Mouse (Mus musculus): Measurements from ENCODE around the gene Dync1i1. TPM values are rescaled to one million over a fixed set of nuclear protein-coding genes. Genes with fewer than 3 reads are reported as not detected.

Dync1i1 gene
- polyA plus RNA-seq, 1 experiment from 2014 or later = 17.1 TPM

DNA sequence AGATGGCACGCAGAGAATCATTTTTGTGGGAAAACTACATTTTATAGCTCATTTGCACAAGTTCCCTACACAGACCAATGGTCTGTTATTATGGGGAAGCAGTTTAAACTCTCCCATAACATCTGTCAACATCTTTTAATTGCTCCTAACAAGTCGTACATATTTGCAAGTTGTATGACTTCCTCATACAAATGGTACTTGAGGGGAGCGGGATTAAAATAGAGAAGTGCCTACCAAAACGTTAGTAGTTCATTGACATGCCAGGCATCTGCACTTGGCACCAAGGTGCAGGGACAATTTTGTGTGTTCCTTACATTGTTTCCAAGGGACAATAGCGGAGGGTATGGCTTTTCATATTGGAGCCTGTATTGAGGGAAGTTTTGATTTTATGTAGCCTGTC, 140.7 kb downstream of the Dync1i1 start:
- Histone ChIP-seq H3K36me3 (ENCODE audit: poor library complexity, severe bottlenecking) (no peaks in the 10 kb centered on the region), H3K27me3 (no peaks in the 10 kb centered on the region), H3K9me3 (replicated peaks) (no peaks in the 10 kb centered on the region), H3K4me3 (no peak overlapping the region), H3K4me1 (no peaks in the 10 kb centered on the region), H3K27ac (no peak overlapping the region), H3K9ac (no peak overlapping the region), H3K4me2 (no peak overlapping the region)
- no peak for ATAC-seq
- WGBS = 86% methylated on average over 5 of the region's 5 CpGs

DNA sequence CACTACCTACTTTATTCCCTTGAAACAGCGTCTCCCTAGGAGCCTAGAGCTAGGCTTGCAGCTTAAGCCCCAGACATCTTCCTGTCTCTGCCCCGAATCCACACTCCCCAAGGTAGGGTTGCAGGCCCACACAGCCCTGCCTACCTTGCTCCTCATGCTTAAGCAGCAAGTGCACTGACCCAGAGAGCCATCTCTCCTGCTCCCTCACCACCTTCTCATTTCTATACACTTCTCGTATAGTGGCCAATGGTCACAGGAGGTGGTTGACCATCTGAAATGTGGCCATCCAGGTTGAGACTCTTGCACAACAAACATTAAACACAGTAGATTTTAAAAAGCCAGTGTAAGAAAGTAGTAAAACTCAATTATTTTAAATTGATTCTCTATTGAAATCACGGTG, 141.8 kb downstream of the Dync1i1 start:
- Histone ChIP-seq H3K36me3 (ENCODE audit: poor library complexity, severe bottlenecking) (no peaks in the 10 kb centered on the region), H3K4me3 (no peak overlapping the region), H3K9ac (no peak overlapping the region), H3K27me3 (no peaks in the 10 kb centered on the region), H3K4me2 (no peak overlapping the region), H3K4me1 (no peaks in the 10 kb centered on the region), H3K27ac (no peak overlapping the region), H3K9me3 (replicated peaks) (no peaks in the 10 kb centered on the region)
- WGBS = 91% methylated on average over 4 of the region's 4 CpGs
- no peak for ATAC-seq

DNA sequence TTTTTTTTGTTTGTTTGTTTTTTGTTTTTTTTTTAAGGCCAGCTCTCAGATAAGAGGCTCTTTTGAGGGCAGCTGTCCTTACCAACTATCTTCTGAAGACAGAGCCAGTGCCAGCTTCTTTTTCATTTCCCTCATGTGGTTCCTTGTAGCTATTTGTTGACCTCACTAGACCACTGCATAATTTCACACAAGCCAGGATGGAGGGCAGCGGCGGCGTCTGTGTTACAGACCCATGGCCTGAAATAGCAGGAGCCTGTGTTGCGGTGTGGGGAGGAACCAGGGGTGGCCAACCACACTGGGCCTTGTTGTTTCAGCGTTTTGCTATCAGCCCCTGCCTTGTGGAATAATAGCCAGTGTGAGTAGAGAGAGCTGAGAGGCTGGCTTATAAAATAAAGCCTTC, 145.6 kb downstream of the Dync1i1 start:
- Histone ChIP-seq H3K4me1 (no peaks in the 10 kb centered on the region), H3K4me2 (no peak overlapping the region), H3K27ac (no peak overlapping the region), H3K27me3 (no peaks in the 10 kb centered on the region), H3K4me3 (no peak overlapping the region), H3K9me3 (replicated peaks) (no peaks in the 10 kb centered on the region), H3K9ac (no peak overlapping the region), H3K36me3 (ENCODE audit: poor library complexity, severe bottlenecking) (no peaks in the 10 kb centered on the region)
- 82% methylated on average over 5 of the region's 5 CpGs for WGBS
- no peak for ATAC-seq

DNA sequence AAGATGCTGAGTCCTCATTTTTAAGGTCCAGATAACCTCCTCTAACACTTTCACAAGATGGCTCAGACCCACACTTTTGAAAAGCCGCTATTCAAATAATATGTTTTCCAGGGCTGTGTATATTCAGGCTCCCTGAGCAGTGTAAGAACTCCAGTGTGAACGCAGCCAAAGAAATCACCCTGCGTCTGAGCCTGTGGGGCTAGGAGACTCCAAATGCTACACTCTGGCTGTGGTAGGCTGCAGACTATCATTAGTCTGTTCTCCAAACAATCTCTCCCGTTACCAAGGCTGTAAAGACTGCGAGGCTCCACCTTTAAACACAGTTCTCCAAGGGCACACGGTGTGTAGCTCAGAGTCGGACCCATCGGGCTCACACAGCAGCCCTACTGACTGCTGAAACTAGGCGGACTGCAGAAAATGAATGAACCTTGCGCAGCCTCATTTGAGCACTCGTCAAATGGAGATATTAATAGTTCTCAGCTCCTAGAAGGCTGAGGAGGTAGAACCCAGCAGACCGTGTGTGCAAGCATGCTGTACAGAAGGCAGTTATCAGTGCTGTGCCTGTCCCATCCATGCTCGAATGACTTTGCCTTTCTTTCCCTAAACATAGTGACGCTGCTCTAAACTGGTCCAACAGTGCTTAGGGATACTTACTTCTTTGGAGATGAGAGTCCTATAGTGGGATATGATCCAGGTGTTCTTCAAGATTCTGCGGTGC, 146.3 kb downstream of the Dync1i1 start:
- Histone ChIP-seq H3K4me3 (no peak overlapping the region), H3K4me1 (no peaks in the 10 kb centered on the region), H3K27ac (no peak overlapping the region), H3K27me3 (no peaks in the 10 kb centered on the region), H3K4me2 (no peak overlapping the region), H3K9ac (no peak overlapping the region), H3K36me3 (ENCODE audit: poor library complexity, severe bottlenecking) (no peaks in the 10 kb centered on the region), H3K9me3 (replicated peaks) (no peaks in the 10 kb centered on the region)
- ATAC-seq = no peak
- whole genome bisulfite sequencing = 83% methylated on average over 15 of the region's 15 CpGs

DNA sequence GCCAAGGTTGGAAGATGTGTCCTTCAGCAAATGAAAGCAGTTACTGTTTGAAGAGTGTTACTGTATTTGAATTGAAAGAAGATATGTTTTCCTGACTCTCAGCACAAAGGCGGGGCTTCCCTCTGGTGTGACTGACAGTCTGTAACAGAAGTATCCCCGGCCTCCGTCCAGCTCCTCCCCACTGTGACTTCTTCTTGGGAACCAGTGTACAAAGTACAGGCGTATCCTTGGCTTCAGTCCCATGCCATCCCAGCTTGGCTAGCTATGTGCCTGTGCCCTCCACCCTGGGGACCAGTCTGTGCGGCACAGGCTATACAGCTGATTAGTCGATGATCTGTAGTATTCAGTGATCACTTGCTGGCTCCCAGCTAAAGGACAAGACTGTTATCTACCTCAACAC, 163.9 kb downstream of the Dync1i1 start:
- H3K4me3 ChIP-seq = no peak overlapping the region
- no peak overlapping the region for H3K27ac ChIP-seq
- ATAC-seq = no peak
- no peaks in the 10 kb centered on the region for H3K4me1 ChIP-seq
- H3K36me3 ChIP-seq (ENCODE audit: poor library complexity, severe bottlenecking) = no peaks in the 10 kb centered on the region
- no peaks in the 10 kb centered on the region for H3K9me3 ChIP-seq (replicated peaks)
- no peak overlapping the region for H3K4me2 ChIP-seq
- H3K27me3 ChIP-seq = no peaks in the 10 kb centered on the region
- H3K9ac ChIP-seq = no peak overlapping the region
- 84% methylated on average over 6 of the region's 6 CpGs for WGBS

DNA sequence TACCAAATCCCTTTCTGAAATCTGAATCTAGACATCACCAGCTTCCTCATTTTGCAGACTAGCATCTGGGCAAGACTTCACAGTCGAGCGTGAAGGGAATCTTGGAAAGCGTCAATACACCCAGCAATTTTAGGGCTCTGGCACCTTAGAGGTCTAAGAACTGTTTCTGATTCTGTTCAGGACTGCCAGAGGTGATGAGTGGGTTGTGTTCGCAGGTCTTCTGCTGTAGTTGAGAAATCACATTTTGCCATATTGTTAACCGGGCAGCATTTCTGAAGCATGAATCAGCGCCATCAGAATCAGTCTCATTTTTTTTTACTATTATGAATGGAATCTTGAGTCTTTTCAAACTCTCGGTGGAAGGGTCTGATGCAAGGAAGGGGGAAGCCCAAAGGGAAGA, 185.9 kb downstream of the Dync1i1 start:
- Histone ChIP-seq H3K9me3 (replicated peaks) (no peaks in the 10 kb centered on the region), H3K4me1 (no peaks in the 10 kb centered on the region), H3K27me3 (no peaks in the 10 kb centered on the region), H3K27ac (no peak overlapping the region), H3K4me2 (no peak overlapping the region), H3K36me3 (ENCODE audit: poor library complexity, severe bottlenecking) (no peaks in the 10 kb centered on the region), H3K9ac (no peak overlapping the region), H3K4me3 (no peak overlapping the region)
- no peak for ATAC-seq
- whole genome bisulfite sequencing = 77% methylated on average over 7 of the region's 7 CpGs

DNA sequence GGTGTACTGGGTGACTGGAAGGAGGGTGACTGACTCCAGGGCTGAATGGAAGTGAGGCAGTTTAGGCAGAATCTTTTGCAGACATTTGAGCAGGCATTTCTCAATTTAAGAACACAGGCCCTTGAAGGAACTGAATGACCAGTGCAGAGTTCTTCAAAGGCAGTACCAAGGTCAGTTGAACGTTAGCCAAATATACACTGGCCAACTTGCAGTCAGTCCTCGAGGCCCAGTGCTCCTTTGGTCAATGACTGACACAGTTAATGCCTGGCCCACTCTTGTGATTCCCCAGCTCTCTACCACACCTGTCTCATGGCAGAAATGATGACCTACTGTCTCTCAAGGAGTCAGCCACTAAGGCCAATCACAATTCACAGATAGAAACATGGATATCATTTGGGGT, 189.6 kb downstream of the Dync1i1 start:
- Histone ChIP-seq H3K9me3 (replicated peaks) (no peaks in the 10 kb centered on the region), H3K36me3 (ENCODE audit: poor library complexity, severe bottlenecking) (no peaks in the 10 kb centered on the region), H3K4me1 (no peaks in the 10 kb centered on the region), H3K4me2 (no peak overlapping the region), H3K9ac (no peak overlapping the region), H3K27ac (no peak overlapping the region), H3K4me3 (no peak overlapping the region), H3K27me3 (no peaks in the 10 kb centered on the region)
- 92% methylated on average over 2 of the region's 2 CpGs for WGBS
- no peak for ATAC-seq

DNA sequence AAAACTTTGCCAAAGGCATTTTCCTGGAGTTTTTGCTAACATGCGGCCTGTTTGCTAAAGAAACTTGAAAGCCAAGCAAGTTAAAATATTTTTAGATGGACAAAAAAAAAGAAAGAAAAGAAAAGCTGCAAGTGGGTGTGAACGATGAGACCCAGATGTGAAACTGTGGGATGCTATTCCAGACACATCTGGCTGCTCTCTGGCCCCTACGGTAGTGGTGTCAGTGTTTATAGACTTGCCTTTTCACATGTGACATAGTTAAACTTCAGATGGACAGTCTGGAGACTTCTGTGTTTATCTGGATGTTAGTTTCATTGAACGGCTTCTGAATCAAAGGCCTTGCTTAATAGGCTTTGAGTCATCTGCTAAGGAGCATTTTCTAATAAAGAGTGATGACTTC, 195.2 kb downstream of the Dync1i1 start:
- no peaks in the 10 kb centered on the region for H3K9me3 ChIP-seq (replicated peaks)
- no peaks in the 10 kb centered on the region for H3K36me3 ChIP-seq (ENCODE audit: poor library complexity, severe bottlenecking)
- H3K4me1 ChIP-seq = no peaks in the 10 kb centered on the region
- H3K4me3 ChIP-seq = no peak overlapping the region
- H3K4me2 ChIP-seq = no peak overlapping the region
- H3K27me3 ChIP-seq = no peaks in the 10 kb centered on the region
- H3K27ac ChIP-seq = no peak overlapping the region
- H3K9ac ChIP-seq = no peak overlapping the region
- no peak for ATAC-seq
- 90% methylated on average over 4 of the region's 4 CpGs for WGBS

DNA sequence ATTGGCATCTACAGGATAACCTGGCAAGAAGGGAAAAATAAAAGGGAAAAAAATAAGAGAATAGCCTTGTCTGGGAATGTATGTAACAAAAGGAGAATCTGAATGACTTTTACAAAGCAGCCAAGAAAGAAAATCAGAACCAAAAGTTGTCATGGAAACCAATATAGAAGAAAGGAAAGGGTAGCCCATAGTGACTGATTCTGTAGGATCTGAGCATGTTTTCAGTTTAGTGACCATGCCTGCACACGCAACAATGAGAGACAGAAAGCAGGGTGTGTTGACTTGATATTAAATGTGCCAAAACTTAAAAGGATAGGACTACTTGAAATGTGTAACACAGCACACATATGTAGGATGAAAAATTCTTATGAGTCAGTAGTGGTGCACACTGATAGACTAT, 197.2 kb downstream of the Dync1i1 start:
- WGBS = 32% methylated on average over 1 of the region's 1 CpGs
- H3K4me1 ChIP-seq = no peaks in the 10 kb centered on the region
- no peak overlapping the region for H3K27ac ChIP-seq
- no peak overlapping the region for H3K4me2 ChIP-seq
- no peak overlapping the region for H3K9ac ChIP-seq
- no peak overlapping the region for H3K4me3 ChIP-seq
- no peaks in the 10 kb centered on the region for H3K36me3 ChIP-seq (ENCODE audit: poor library complexity, severe bottlenecking)
- no peaks in the 10 kb centered on the region for H3K9me3 ChIP-seq (replicated peaks)
- H3K27me3 ChIP-seq = no peaks in the 10 kb centered on the region
- ATAC-seq = no peak

DNA sequence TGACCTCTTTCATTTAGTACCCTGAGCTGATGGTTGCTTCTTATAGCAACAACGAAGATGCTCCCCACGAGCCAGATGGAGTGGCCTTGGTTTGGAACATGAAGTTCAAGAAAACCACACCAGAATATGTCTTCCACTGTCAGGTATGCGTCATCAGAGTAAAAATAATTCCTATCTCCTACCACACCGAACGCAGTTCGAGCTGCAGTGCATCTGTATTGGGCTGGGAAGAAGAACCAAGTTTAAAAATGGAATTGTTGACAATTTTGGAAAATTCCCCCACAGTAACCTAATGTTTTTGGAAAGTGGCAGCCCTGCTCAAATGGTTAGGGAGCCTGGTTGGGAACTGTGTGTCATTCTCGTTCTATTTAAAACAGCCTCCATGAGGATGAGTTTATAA, 197.7 kb downstream of the Dync1i1 start:
- H3K36me3 ChIP-seq (ENCODE audit: poor library complexity, severe bottlenecking) = no peaks in the 10 kb centered on the region
- WGBS = 91% methylated on average over 7 of the region's 7 CpGs

DNA sequence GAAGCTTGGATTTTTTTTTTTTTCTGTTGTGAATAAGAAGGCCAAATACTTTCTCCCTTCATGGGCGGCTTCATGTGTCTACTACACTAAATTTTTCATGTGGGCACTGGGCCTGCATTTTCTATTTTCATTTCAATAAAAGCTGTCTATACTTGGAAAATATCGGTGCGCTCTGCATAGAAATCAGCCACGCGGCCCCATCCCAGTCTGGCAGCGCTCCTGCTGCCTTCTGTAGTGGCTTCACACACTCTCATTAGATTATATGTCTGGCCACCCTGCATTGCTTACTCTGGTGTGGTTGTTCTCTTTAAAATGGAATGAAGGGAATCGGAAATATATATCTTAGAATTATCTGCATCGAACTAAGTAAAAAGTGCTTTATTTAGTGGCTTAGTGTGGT, 204.7 kb downstream of the Dync1i1 start:
- 85% methylated on average over 8 of the region's 8 CpGs for WGBS
- Histone ChIP-seq H3K4me3 (no peak overlapping the region), H3K9me3 (replicated peaks) (no peaks in the 10 kb centered on the region), H3K4me1 (peaks cover 7% of the 10 kb centered on the region; the same call in 1 of the 2 replicates), H3K27me3 (no peaks in the 10 kb centered on the region), H3K4me2 (no peak overlapping the region), H3K36me3 (ENCODE audit: poor library complexity, severe bottlenecking) (no peaks in the 10 kb centered on the region), H3K27ac (no peak overlapping the region), H3K9ac (no peak overlapping the region)
- ATAC-seq = peak; percentile 83; the same call in 1 of the 2 replicates

More for the DNA sequence above, 197.7 kb downstream of the Dync1i1 start:
- no peak overlapping the region for H3K9ac ChIP-seq
- no peaks in the 10 kb centered on the region for H3K4me1 ChIP-seq
- no peak overlapping the region for H3K27ac ChIP-seq
- no peaks in the 10 kb centered on the region for H3K9me3 ChIP-seq (replicated peaks)
- H3K27me3 ChIP-seq = no peaks in the 10 kb centered on the region
- H3K4me2 ChIP-seq = no peak overlapping the region
- ATAC-seq = no peak
- H3K4me3 ChIP-seq = no peak overlapping the region

DNA sequence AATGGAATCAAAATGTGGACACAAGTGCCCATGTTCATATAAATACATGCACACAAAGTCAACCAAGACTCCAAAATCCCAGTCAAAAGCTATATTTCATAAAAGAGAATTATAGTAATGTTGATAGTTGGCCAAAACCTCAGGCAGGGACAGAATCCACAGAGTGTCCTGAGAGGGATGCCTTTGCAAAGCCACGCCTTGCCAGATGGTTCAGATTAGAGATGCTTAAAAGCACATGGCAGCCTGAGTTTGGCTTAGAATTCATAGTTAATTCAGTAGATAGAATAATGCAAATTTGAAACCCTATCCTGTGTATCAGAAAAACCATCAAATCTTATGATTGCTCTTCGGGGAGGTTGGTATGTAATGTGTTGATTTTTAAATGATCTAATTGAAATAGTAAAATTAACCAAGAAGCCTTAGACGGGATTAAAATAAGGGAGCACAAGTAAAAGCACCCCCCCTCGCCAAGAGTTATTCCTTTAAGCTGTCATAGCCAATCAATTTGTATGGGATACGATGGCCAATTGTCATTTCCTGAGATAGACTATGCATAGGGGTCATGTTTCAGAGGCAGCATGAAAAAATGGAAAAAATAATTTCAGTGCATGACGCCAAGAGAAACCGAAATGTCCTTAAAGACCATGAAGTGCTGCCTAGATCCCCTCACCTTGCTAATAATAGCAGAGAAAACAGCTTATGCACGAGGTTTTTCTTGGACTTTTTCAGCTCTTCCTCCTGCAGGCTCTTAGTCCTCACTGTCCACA, 210.3 kb downstream of the Dync1i1 start:
- Histone ChIP-seq H3K27me3 (no peaks in the 10 kb centered on the region), H3K9me3 (replicated peaks) (no peaks in the 10 kb centered on the region), H3K36me3 (ENCODE audit: poor library complexity, severe bottlenecking) (no peaks in the 10 kb centered on the region), H3K27ac (no peak overlapping the region), H3K9ac (no peak overlapping the region), H3K4me2 (no peak overlapping the region), H3K4me1 (peaks cover 2% of the 10 kb centered on the region; the same call in 1 of the 2 replicates), H3K4me3 (no peak overlapping the region)
- 88% methylated on average over 8 of the region's 8 CpGs for WGBS
- ATAC-seq = no peak; the same call in 1 of the 2 replicates
